Comparison of ENCODE assay signal across 8 mouse cellular contexts in genomic region chr5:106696396-106697337, GRCm38 (mm10). TPM values are rescaled to one million over a fixed set of nuclear protein-coding genes. Genes with fewer than 3 reads are reported as not detected.
A peak's percentile ranks its signal among the peaks of the same experiment; 100 is the strongest.
DNase-seq lines count a peak whose midpoint lies in the region; ATAC-seq and TF ChIP-seq lines count a peak whose summit lies in the region.

Gene Zfp644, minus strand, starts transcription at chr5:106697287.

- peak; percentile 95 for ATAC-seq in kidney, embryonic 16.5 days (ENCODE audit: low FRiP score, low TSS enrichment)

- peak within 1 kb of the TSS; percentile 77 for H3K4me2 ChIP-seq in kidney, embryonic 16.5 days (replicated peaks; ENCODE audit: low read depth, low read length)
- H3K4me2 ChIP-seq in myocyte (ENCODE audit: low read depth): peak within 1 kb of the TSS; percentile 63

- DNase-seq in A20 (ENCODE audit: low read depth, low spot score): peak; percentile 92
- peak; percentile 95 for DNase-seq in heart, embryonic 10.5 days (ENCODE audit: low spot score)
- peak; percentile 81 for DNase-seq in liver, adult 2 months (ENCODE audit: extremely low read depth, low read depth, low spot score)
- peak; percentile 85 for DNase-seq in splenic B cell, adult 2 months (ENCODE audit: low read depth, low spot score)

- H3ac ChIP-seq in myocyte (ENCODE audit: control insufficient read depth, insufficient read length): peak within 1 kb of the TSS; percentile 100

- peaks cover 10% of the 10 kb centered on the region; the same call in 1 of the 2 replicates for H3K4me1 ChIP-seq in bone marrow macrophage, adult 2 months (ENCODE audit: control insufficient read depth, insufficient read depth, low read length)
- H3K4me1 ChIP-seq in embryonic fibroblast, embryonic 13.5 days (ENCODE audit: control insufficient read depth, insufficient read depth, low read length): peaks cover 9% of the 10 kb centered on the region
- peaks cover 12% of the 10 kb centered on the region for H3K4me1 ChIP-seq in heart, embryonic 10.5 days
- H3K4me1 ChIP-seq in kidney, embryonic 16.5 days (ENCODE audit: insufficient read depth, low read length): peaks cover 28% of the 10 kb centered on the region
- peaks cover 8% of the 10 kb centered on the region for H3K4me1 ChIP-seq in liver, adult 2 months (ENCODE audit: control insufficient read depth, insufficient read depth, low read length)

- peak within 1 kb of the TSS; percentile 91 for H3K4me3 ChIP-seq in bone marrow macrophage, adult 2 months (ENCODE audit: insufficient read depth, low read length)
- H3K4me3 ChIP-seq in embryonic fibroblast, embryonic 13.5 days (ENCODE audit: insufficient read depth, low read length): peak within 1 kb of the TSS; percentile 94
- H3K4me3 ChIP-seq in heart, embryonic 10.5 days: peak within 1 kb of the TSS; percentile 88
- H3K4me3 ChIP-seq in kidney, embryonic 16.5 days (ENCODE audit: low read length): peak within 1 kb of the TSS; percentile 88
- peak within 1 kb of the TSS; percentile 84 for H3K4me3 ChIP-seq in liver, adult 2 months (ENCODE audit: insufficient read depth, low read depth, low read length)
- peak within 1 kb of the TSS; percentile 72 for H3K4me3 ChIP-seq in myocyte

- H3K79me2 ChIP-seq in liver, adult 2 months (ENCODE audit: control insufficient read depth, insufficient read depth, low read length): peaks cover 19% of the 10 kb centered on the region
- peaks cover 42% of the 10 kb centered on the region for H3K79me2 ChIP-seq in myocyte (ENCODE audit: control insufficient read depth, insufficient read depth)

- H3K27me3 ChIP-seq in heart, embryonic 10.5 days (ENCODE audit: insufficient read depth, poor library complexity, severe bottlenecking): no peaks in the 10 kb centered on the region
- H3K27me3 ChIP-seq in kidney, embryonic 16.5 days (ENCODE audit: insufficient read depth, low read length): no peaks in the 10 kb centered on the region
- no peaks in the 10 kb centered on the region for H3K27me3 ChIP-seq in liver, adult 2 months (ENCODE audit: control insufficient read depth, insufficient read depth, low read length)
- H3K27me3 ChIP-seq in myocyte (ENCODE audit: control insufficient read depth, insufficient read depth, insufficient read length): no peaks in the 10 kb centered on the region
- no peaks in the 10 kb centered on the region for H3K27me3 ChIP-seq in splenic B cell, adult 2 months (ENCODE audit: control insufficient read depth, insufficient read depth, low read length, poor library complexity, severe bottlenecking)

- no peak for TF ChIP-seq POLR2A in bone marrow macrophage, adult 2 months (IDR thresholded peaks at IDR 0.05; ENCODE audit: borderline replicate concordance, low read depth, low read length)
- TF ChIP-seq POLR2A in embryonic fibroblast, embryonic 13.5 days (IDR thresholded peaks at IDR 0.05; ENCODE audit: low read depth, low read length): peak; percentile 78
- 0 out of 2 replicates have a peak, but pooled peaks have one; percentile 35 for TF ChIP-seq POLR2A in liver, adult 2 months (IDR thresholded peaks at IDR 0.05; ENCODE audit: extremely low read depth, insufficient read depth, low read length)
- peak; percentile 79 for TF ChIP-seq POLR2A in myocyte (IDR thresholded peaks at IDR 0.05; ENCODE audit: insufficient read length, low read depth)

- H3K9ac ChIP-seq in kidney, embryonic 16.5 days (replicated peaks; ENCODE audit: low read length): peak within 1 kb of the TSS; percentile 99
- peak within 1 kb of the TSS; percentile 95 for H3K9ac ChIP-seq in liver, adult 2 months (ENCODE audit: low read depth, low read length)

- no peaks in the 10 kb centered on the region; the same call in 1 of the 2 replicates for H3K36me3 ChIP-seq in heart, embryonic 10.5 days
- H3K36me3 ChIP-seq in kidney, embryonic 16.5 days (ENCODE audit: insufficient read depth, low read length): peaks cover 5% of the 10 kb centered on the region; the same call in 1 of the 2 replicates
- peaks cover 1% of the 10 kb centered on the region; the same call in 1 of the 2 replicates for H3K36me3 ChIP-seq in liver, adult 2 months (ENCODE audit: control insufficient read depth, insufficient read depth, low read length)
- H3K36me3 ChIP-seq in myocyte (ENCODE audit: control insufficient read depth, insufficient read depth): no peaks in the 10 kb centered on the region
- H3K36me3 ChIP-seq in splenic B cell, adult 2 months (ENCODE audit: control insufficient read depth, insufficient read depth, low read length, poor library complexity, severe bottlenecking): 0 out of 2 replicates have a peak, but pooled peaks cover 2% of the 10 kb centered on the region

- 2% methylated on average over 71 of the region's 71 CpGs for WGBS in heart, embryonic 10.5 days
- WGBS in kidney, embryonic 16.5 days: 2% methylated on average over 70 of the region's 71 CpGs
- 3% methylated on average over 70 of the region's 71 CpGs for WGBS in liver, adult 2 months

- peak within 1 kb of the TSS; percentile 74 for H3K27ac ChIP-seq in bone marrow macrophage, adult 2 months (ENCODE audit: insufficient read depth, low read depth, low read length)
- H3K27ac ChIP-seq in embryonic fibroblast, embryonic 13.5 days (ENCODE audit: insufficient read depth, low read length): peak within 1 kb of the TSS; percentile 88
- peak within 1 kb of the TSS; percentile 100 for H3K27ac ChIP-seq in heart, embryonic 10.5 days
- H3K27ac ChIP-seq in kidney, embryonic 16.5 days (ENCODE audit: low read length): peak within 1 kb of the TSS; percentile 99
- peak within 1 kb of the TSS; percentile 88 for H3K27ac ChIP-seq in liver, adult 2 months (replicated peaks; ENCODE audit: insufficient read depth, low read depth, low read length)

- no peak for TF ChIP-seq CTCF in bone marrow macrophage, adult 2 months (IDR thresholded peaks at IDR 0.05; ENCODE audit: low read depth, low read length)
- no peak for TF ChIP-seq CTCF in embryonic fibroblast, embryonic 13.5 days (IDR thresholded peaks at IDR 0.05; ENCODE audit: borderline replicate concordance, insufficient read depth, low read length)
- no peak for TF ChIP-seq CTCF in liver, adult 2 months (IDR thresholded peaks at IDR 0.05; ENCODE audit: low read depth, low read length)

- H3K9me3 ChIP-seq in heart, embryonic 10.5 days: no peaks in the 10 kb centered on the region
- no peaks in the 10 kb centered on the region for H3K9me3 ChIP-seq in kidney, embryonic 16.5 days (ENCODE audit: low read length)

TF ChIP-seq in myocyte, 11 proteins besides CTCF, POLR2A, EP300 and RAD21:
- TF ChIP-seq SRF (IDR thresholded peaks at IDR 0.05; ENCODE audit: control insufficient read depth, insufficient read length, low read depth) (peak; percentile 88), POLR2AphosphoS2 (IDR thresholded peaks at IDR 0.05; ENCODE audit: insufficient read length, low read depth) (peak; percentile 82), TCF3 (IDR thresholded peaks at IDR 0.05; ENCODE audit: insufficient read length, low read depth) (no peak), MYOD1 (IDR thresholded peaks at IDR 0.05; ENCODE audit: control insufficient read depth in 1 of 3, insufficient read length in 2 of 3, low read depth in 2 of 3) (peak in 1 of 3 experiments; percentile 9)

RNA-seq across cellular contexts. Expression of gene Zfp644, which starts in this region (rescaled TPM):
- 18.6 and 19.2 TPM in 2 replicates for polyA plus RNA-seq in bone marrow macrophage, adult 2 months (2012; ENCODE audit: insufficient read depth, insufficient read length, missing spikeins)
- polyA plus RNA-seq in embryonic fibroblast, embryonic 13.5 days (2011; ENCODE audit: insufficient read length, low read depth, missing spikeins): 52.3 and 53.7 TPM in 2 replicates
- 48.5 and 58.6 TPM in 2 replicates for polyA plus RNA-seq in heart, embryonic 10.5 days (2016; fragmentation: Nextera tagmentation; extraction: Ambion mirVana)
- polyA plus RNA-seq in kidney, embryonic 16.5 days (2015; fragmentation: Nextera tagmentation; extraction: Ambion mirVana): 44.8 and 59.8 TPM in 2 replicates
- 33.7 and 35.0 TPM in 2 replicates for total RNA-seq in liver, adult 2 months (2014; rRNA removed)
- 3.9 and 4.5 TPM in 2 replicates for polyA plus RNA-seq in liver, adult 2 months (2012; rRNA removed)
- polyA plus RNA-seq in myocyte (2012; fragmentation: generic; extraction: Trizol): 5.1 TPM

Comparison
In these comparisons a context has a peak if more than half of its experiments do, and no peak if none do; other contexts are left out.
1. Peak in every context shown above with its lines: DNase-seq, ATAC-seq, H3K4me3 ChIP-seq and H3K27ac ChIP-seq.